Mouse (Mus musculus) natural killer cell, adult 2 months (primary cell): ENCODE results near the gene 5031410I06Rik.
"Not testable (repeated sequence)": the region's sequence is repeated elsewhere in the genome, so short reads cannot be mapped to it uniquely, and the experiment has no call there.

Source experiments
- DNase-seq, 2 experiments: peaks; one replicate each; pipeline ENCODE4 v3.0.0; 2022; ENCODE audit warnings: low spot score in 2 of 2

5031410I06Rik gene

GRCm38 (mm10) chr5:26105262-26105661, at the start of gene 5031410I06Rik:
Gene 5031410I06Rik, minus strand, starts transcription at chr5:26105362.
- not testable (repeated sequence) for DNase-seq

GRCm38 (mm10) chr5:26142891-26143290, 37.7 kb upstream of the 5031410I06Rik start:
- DNase-seq = no peak

- DNase-seq = not testable (repeated sequence)
Measured at GRCm38 (mm10) chr5:26121321-26121720, 16.2 kb upstream of the 5031410I06Rik start, which contains the start of gene Gm10220. Gene Gm10220, minus strand, starts transcription at chr5:26121421.

GRCm38 (mm10) chr5:26089191-26089590, 16.0 kb downstream of the 5031410I06Rik start, which contains the start of gene Gm10471:
Gene Gm10471, minus strand, starts transcription at chr5:26089291.
- DNase-seq = not testable (repeated sequence)

- DNase-seq = not testable (repeated sequence)
Measured at GRCm38 (mm10) chr5:26079023-26079422, 26.1 kb downstream of the 5031410I06Rik start.

- no peak for DNase-seq
Measured at GRCm38 (mm10) chr5:26070716-26071115, 34.4 kb downstream of the 5031410I06Rik start.

- DNase-seq = not testable (repeated sequence)
Measured at GRCm38 (mm10) chr5:26058481-26058880, 46.7 kb downstream of the 5031410I06Rik start, which contains the start of gene Gm7347. Gene Gm7347, minus strand, starts transcription at chr5:26058581.
